Mouse (Mus musculus): ENCODE results near the gene Neurl4. TPM values are rescaled to one million over a fixed set of nuclear protein-coding genes. Genes with fewer than 3 reads are reported as not detected.
A peak's percentile ranks its signal among the peaks of the same experiment; 100 is the strongest.

Neurl4 gene
- polyA plus RNA-seq, 1 experiment, result 85.5 TPM

- TF ChIP-seq GATA1 (IDR thresholded peaks at IDR 0.05; ENCODE audit: low read length), result no peak
These were observed 554 bp downstream of the Neurl4 start for GRCm38 (mm10) chr11:69901406-69901846.

- no peak for TF ChIP-seq GATA1 (IDR thresholded peaks at IDR 0.05; ENCODE audit: low read length)
These were observed 1.1 kb downstream of the Neurl4 start for GRCm38 (mm10) chr11:69901993-69902392.

- no peak for TF ChIP-seq GATA1 (IDR thresholded peaks at IDR 0.05; ENCODE audit: low read length)
These were observed 2.1 kb downstream of the Neurl4 start for GRCm38 (mm10) chr11:69902972-69903371.

DNA sequence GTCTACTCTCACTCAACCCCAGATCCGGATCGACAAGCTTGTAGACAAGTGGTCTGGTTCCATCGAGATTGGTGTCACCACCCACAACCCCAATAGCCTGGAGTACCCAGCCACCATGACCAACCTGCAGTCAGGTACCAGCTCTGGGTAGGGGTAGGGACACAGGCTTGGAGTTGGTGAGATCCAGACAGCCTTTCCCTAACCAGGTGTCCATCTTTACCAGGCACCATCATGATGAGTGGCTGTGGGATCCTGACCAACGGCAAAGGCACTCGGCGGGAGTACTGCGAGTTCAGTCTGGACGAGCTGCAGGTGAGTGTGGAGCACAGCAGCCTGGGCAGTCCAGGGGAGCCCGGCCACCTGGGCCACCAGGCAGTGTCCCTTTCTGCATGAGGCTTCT, 3.4 kb downstream of the Neurl4 start:
- TF ChIP-seq GATA1 (IDR thresholded peaks at IDR 0.05; ENCODE audit: low read length), result no peak

GRCm38 (mm10) chr11:69908645-69909044, 7.8 kb downstream of the Neurl4 start:
- TF ChIP-seq GATA1 (IDR thresholded peaks at IDR 0.05; ENCODE audit: low read length), result no peak

GRCm38 (mm10) chr11:69909174-69909573, 8.3 kb downstream of the Neurl4 start:
- TF ChIP-seq GATA1 (IDR thresholded peaks at IDR 0.05; ENCODE audit: low read length), result no peak

GRCm38 (mm10) chr11:69910177-69910576, 9.3 kb downstream of the Neurl4 start:
- no peak for TF ChIP-seq GATA1 (IDR thresholded peaks at IDR 0.05; ENCODE audit: low read length)

DNA sequence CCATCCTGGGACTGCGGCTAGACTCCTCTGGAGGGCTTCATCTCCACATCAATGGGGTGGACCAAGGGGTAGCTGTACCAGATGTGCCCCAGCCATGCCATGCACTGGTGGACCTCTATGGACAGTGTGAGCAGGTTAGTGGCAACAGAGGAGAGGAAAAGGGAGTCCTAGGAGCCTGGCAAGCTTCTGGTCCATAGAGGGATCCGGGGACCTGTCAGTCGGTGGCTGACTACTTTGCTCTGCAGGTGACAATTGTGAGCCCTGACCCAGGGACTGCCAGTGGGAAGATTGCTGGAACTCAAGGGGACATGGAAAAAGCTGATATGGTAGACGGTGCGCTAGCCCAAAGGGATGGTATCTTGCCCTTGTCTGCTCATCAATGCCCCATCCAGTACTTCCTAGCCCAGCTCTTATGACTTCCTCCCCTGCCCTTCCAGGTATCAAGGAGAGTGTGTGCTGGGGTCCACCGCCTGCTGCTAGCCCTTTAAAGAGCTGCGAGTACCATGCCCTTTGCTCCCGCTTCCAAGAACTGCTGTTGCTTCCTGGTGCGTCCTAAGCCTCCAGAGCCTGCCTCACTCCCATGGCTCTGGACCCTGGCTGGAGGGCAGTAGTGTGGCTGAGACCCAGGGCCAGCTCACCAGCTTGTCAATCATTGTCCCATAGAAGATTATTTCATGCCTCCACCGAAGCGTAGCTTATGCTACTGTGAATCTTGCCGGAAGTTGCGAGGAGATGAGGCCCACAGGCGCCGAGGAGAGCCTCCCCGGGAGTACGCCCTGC, 10.1 kb downstream of the Neurl4 start:
- TF ChIP-seq GATA1 (IDR thresholded peaks at IDR 0.05; ENCODE audit: low read length), result no peak

DNA sequence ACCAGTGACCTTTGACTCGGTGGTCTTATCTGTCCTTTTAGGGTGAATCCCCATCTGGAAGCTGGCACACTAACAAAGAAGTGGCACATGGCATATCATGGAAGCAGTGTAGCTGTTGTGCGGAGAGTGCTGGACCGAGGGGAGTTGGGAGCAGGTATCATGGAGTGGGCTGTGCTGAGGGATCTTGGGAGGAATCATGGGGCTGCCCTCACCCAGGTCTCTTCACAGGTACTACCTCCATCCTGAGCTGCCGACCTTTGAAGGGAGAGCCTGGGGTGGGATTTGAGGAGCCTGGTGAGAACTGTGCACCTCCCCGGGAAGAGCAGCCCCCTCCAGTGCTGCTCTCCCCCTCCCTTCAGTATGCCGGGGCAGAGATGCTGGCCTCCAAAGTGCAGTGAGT, 10.8 kb downstream of the Neurl4 start:
- no peak for TF ChIP-seq GATA1 (IDR thresholded peaks at IDR 0.05; ENCODE audit: low read length)

DNA sequence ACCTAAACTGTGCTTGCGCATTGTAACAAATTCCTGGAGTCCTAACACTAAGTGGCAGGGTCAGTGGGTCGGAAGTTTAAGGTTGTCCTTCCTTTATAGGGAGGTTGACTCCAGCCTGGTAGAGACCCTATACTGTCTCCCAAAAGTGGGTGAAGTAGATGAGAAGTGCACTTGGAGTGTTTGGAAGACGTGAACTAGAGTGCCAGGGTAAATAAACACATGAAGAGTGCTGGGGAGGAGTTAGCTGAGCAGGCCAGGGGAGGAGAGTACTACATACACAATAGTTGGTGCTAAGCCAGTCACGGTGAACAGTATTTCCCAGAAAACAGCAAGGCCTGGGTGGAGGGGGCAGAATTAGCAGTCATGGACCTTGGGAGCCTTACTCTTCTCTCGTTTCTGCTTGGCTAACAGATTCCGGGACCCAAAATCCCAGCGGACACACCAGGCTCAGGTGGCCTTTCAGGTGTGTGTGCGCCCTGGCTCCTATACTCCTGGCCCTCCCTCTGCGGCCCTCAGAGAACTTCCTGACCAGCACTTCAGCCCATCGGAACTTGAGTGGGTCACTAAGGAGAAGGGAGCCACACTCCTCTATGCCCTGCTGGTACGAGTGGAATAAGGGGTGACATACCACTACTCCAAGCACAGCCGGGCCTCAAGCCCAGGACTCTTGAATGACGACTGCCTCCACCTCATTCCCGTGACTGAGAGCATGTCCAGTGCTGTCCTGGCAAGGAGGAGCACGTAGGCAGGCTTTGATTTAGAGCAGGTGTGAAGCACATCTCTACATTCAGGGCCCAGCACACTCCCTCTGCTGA, 12.1 kb downstream of the Neurl4 start:
- no peak for TF ChIP-seq GATA1 (IDR thresholded peaks at IDR 0.05; ENCODE audit: low read length)

DNA sequence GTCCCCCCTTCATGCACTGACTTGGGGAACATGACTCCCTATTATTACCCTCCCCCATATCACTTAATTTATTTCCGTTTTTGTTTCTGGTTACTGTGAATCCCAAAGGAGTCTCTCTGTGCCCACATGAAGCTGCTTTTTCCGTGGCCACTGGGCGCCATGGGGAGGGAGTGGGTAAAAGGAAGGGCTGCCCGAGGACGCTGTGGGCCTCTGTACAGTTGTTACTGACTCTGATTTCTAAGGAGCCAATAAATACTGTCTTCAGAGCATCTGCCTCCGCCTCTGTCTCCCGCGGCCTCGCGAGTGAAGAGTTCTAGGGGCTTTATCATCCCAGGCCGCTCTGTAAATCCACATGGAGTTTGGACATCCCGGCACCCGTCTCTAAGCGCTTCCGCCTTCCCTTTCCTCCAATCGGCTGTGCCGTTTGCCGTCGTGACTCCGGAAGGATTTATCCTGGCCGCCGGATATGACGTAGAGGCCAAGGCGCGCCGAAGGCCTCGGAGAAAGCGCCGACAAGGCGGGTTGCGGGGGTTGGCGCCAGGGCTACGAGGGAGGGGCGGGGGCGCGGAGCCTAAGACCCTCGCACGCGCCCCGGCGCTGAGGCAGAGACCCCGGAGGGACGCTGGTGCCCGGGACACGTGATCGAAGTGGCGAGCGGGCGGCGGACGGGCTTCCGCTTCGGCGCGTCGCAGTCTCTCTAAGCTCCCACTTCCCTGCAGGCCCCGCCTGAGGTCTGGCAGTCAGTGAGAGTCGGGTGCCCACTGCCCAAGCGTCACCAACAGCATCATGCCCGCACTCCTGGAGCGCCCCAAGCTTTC, 12.9 kb downstream of the Neurl4 start, which contains the start of gene Gps2:
Gps2 (plus strand) TSS at position 335 of the 818 bp plus-strand sequence.
- TF ChIP-seq GATA1 (IDR thresholded peaks at IDR 0.05; ENCODE audit: low read length), result no peak

- TF ChIP-seq GATA1 (IDR thresholded peaks at IDR 0.05; ENCODE audit: low read length), result no peak
These were observed 13.5 kb downstream of the Neurl4 start for GRCm38 (mm10) chr11:69914372-69914764.

DNA sequence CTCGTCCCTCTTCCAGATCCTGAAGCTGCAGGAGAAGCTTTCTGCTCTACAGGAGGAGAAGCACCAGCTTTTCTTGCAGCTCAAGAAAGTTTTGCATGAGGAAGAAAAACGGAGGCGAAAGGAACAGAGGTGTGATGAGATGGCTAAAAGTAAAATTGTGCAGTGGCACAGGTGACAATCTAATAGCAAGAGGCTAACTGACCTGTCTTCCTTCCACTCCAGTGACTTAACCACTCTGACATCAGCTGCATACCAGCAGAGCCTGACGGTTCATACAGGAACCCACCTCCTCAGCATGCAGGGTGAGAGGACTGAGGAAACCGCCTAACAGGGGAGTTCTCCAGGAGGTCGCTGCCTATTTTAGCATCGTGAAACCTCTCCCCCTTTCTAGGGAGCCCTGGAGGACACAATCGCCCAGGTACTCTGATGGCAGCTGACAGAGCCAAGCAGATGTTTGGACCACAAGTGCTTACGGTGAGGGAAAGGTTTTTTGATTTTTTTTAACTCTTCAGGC, 14.1 kb downstream of the Neurl4 start:
- no peak for TF ChIP-seq GATA1 (IDR thresholded peaks at IDR 0.05; ENCODE audit: low read length)

- peak; percentile 80 for TF ChIP-seq GATA1 (IDR thresholded peaks at IDR 0.05; ENCODE audit: low read length)
These were observed 15.1 kb downstream of the Neurl4 start for GRCm38 (mm10) chr11:69915667-69916627.

Measured in G1E-ER4 (cell line).